Mouse (Mus musculus): ENCODE data around the gene Mstn. TPM values are rescaled to one million over a fixed set of nuclear protein-coding genes. Genes with fewer than 3 reads are reported as not detected.

The Mstn gene
- polyA plus RNA-seq, 1 experiment from 2014 or later: 1.2 TPM

DNA sequence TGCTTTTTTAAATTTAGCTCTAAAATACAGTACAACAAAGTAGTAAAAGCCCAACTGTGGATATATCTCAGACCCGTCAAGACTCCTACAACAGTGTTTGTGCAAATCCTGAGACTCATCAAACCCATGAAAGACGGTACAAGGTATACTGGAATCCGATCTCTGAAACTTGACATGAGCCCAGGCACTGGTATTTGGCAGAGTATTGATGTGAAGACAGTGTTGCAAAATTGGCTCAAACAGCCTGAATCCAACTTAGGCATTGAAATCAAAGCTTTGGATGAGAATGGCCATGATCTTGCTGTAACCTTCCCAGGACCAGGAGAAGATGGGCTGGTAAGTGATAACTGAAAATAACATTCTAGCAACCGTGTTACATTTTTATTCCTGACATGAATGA, 2.5 kb downstream of the Mstn start:
- DNase-seq (ENCODE audit: low spot score): no peak

DNA sequence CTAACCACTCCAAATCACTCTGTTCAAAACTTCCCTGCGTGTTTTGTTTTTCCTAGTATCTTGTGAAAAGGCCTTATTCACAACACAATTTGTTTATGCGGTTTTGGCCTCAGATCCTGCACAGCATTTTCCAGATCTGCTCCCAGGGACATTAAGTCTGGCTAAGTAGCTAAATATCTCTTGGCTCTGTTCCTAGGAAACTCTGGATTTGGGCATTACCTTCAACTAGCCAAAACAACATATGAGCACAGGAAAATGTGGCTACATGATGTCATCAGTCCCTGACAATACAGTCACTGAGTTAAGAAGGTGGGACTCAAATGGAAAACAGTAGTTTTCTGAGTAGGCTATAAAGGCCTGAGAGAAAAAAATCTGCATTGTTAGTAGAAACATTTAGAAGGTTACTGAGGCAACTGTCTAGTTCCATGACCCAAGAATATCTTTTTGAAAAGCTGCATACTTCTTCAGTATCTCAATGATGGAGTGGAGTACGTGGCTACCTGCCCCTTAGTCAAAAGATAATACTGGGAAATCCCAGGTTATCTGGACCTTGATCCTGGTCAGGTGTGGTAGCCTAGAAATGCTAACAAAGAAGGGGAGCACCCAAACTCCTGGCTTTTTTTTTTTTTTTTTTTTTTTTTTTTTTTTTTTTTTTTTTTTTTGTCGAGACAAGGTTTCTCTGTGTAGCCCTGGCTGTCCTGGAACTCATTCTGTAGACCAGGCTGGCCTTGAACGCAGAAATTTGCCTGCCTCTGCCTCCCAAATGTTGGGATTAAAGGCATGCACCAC, 8.5 kb downstream of the Mstn start:
- no peak for DNase-seq (ENCODE audit: low spot score)

More for the DNA sequence above, 2.5 kb downstream of the Mstn start:
- H3K4me3 ChIP-seq: no peak overlapping the region
- H3K36me3 ChIP-seq: no peaks in the 10 kb centered on the region
- no peaks in the 10 kb centered on the region for H3K27me3 ChIP-seq (ENCODE audit: low read depth, poor library complexity, severe bottlenecking)
- 92% methylated on average over 4 of the region's 4 CpGs for WGBS
- peaks cover 32% of the 10 kb centered on the region for H3K4me1 ChIP-seq
- no peaks in the 10 kb centered on the region for H3K9me3 ChIP-seq (replicated peaks)
- H3K27ac ChIP-seq: no peak overlapping the region

DNA sequence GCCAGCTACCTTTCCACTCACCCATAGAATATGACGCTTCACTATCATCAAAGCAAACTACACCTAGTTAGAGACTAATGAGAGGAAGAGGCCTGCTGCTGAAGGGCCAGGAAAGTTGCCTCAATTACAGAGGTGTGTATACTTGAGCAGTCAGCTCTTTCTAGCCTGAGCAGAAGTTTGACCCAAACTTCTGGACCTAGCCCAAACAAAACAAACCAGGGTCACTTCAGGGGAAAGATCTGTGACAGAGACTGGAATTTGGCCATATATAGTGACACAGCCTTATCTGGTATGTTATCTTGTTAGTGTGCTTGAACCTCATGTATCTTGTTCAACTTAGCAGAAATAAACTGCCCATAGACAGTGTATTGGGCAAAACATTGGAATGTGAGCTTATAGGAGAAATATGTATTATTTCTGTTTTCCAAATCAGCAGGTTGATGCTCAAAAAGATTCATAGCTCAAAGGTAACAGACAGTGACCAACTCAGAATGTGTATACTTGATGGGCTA, 9.3 kb downstream of the Mstn start:
- no peak for DNase-seq (ENCODE audit: low spot score)
- H3K9me3 ChIP-seq (replicated peaks): no peaks in the 10 kb centered on the region
- H3K27me3 ChIP-seq (ENCODE audit: low read depth, poor library complexity, severe bottlenecking): no peaks in the 10 kb centered on the region
- 90% methylated on average over 1 of the region's 1 CpGs for WGBS
- no peak overlapping the region for H3K4me3 ChIP-seq
- H3K27ac ChIP-seq: no peak overlapping the region
- no peaks in the 10 kb centered on the region for H3K36me3 ChIP-seq
- no peaks in the 10 kb centered on the region for H3K4me1 ChIP-seq

More for the DNA sequence above, 8.5 kb downstream of the Mstn start:
- no peaks in the 10 kb centered on the region for H3K36me3 ChIP-seq
- no peaks in the 10 kb centered on the region for H3K9me3 ChIP-seq (replicated peaks)
- H3K4me1 ChIP-seq: no peaks in the 10 kb centered on the region
- H3K27me3 ChIP-seq (ENCODE audit: low read depth, poor library complexity, severe bottlenecking): no peaks in the 10 kb centered on the region
- 90% methylated on average over 5 of the region's 5 CpGs for WGBS
- H3K27ac ChIP-seq: no peak overlapping the region
- H3K4me3 ChIP-seq: no peak overlapping the region

DNA sequence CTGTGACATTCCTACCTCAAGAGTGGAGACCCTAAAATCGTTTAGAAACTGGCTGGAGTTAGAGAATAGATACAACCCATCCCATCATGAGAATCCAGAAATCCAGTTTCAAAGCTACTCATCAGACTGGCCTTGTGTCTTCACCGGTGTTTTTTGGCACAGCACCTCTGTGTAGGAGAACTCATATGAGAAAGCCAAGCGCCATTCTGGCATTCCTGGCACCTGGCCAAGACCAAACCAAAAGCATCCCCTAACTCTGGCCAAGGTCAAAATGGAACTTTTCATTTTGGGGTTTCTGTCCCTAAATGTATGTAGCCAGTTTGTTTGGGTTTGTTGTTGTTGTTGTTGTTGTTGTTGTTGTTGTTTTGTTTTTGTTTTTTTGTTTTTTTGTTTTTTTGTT, 15.2 kb downstream of the Mstn start:
- Histone ChIP-seq H3K27me3 (ENCODE audit: low read depth, poor library complexity, severe bottlenecking) (no peaks in the 10 kb centered on the region), H3K4me1 (no peaks in the 10 kb centered on the region), H3K4me3 (no peak overlapping the region), H3K36me3 (no peaks in the 10 kb centered on the region), H3K9me3 (replicated peaks) (no peaks in the 10 kb centered on the region), H3K27ac (no peak overlapping the region)
- WGBS: 81% methylated on average over 3 of the region's 3 CpGs
- DNase-seq (ENCODE audit: low spot score): no peak

DNA sequence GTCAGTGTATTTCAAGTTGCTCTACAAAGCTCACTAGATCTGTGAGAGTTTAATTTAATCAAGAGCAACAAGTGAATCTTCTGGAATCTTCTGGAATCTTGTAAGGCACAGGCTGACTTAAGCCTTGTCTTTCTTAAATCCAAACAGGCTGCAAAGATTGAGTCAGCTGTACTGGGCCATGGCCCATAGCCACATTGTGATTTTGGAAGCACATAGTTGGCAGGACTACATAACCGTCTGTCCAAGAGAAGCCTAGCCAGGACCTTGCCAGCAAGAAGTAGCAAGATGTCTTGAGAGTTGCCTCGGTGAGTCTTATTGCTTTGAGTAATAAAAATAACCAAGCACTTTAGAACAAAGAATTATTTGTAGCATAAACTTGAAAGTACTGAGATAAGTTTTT, 18.4 kb downstream of the Mstn start:
- no peak overlapping the region for H3K27ac ChIP-seq
- WGBS: 93% methylated on average over 2 of the region's 2 CpGs
- DNase-seq (ENCODE audit: low spot score): no peak
- no peaks in the 10 kb centered on the region for H3K9me3 ChIP-seq (replicated peaks)
- H3K4me1 ChIP-seq: no peaks in the 10 kb centered on the region
- H3K4me3 ChIP-seq: no peak overlapping the region
- H3K27me3 ChIP-seq (ENCODE audit: low read depth, poor library complexity, severe bottlenecking): no peaks in the 10 kb centered on the region
- H3K36me3 ChIP-seq: no peaks in the 10 kb centered on the region

DNA sequence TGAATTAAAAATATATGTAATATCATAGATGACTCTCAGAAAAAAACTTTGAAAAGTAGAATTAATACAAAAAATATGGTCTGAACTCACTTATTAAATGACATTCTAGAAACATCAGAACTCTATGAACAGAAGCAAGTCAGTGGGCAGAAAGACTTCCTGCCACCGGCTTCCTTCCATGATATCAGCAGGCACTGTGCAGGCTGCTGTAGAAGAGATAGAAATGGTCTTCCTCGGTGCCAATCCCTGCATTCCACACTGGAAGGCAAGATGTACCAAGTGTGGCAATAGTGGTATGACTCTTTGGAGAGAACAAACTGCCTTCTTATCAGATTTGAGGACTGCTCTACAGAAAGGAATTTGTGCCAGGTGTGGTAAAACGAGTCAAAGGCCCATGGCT, 19.2 kb downstream of the Mstn start:
- Histone ChIP-seq H3K36me3 (no peaks in the 10 kb centered on the region), H3K4me1 (peaks cover 3% of the 10 kb centered on the region; the same call in 1 of the 2 replicates), H3K4me3 (no peak overlapping the region), H3K9me3 (replicated peaks) (no peaks in the 10 kb centered on the region), H3K27ac (no peak overlapping the region), H3K27me3 (ENCODE audit: low read depth, poor library complexity, severe bottlenecking) (no peaks in the 10 kb centered on the region)
- DNase-seq (ENCODE audit: low spot score): no peak
- 79% methylated on average over 3 of the region's 3 CpGs for WGBS

DNA sequence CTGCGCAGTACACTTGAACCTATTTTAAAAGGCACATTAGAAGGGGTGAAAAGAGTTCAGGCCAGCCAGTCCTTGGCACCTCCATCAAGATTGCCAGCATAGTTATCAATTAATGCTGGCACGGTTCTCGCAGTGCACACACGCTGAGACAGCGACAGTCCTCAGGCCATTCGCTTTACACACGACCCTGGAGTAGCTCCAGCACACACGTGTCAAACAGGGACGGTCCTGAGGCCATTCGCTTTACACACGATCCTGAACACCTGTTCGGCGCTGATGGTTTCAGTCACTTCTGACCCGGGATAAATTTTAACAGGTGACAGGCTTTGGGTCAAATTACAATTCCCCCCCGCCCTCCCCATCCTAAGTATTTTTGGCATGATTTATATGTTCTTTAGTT, 23.8 kb downstream of the Mstn start:
- 68% methylated on average over 15 of the region's 15 CpGs for WGBS
- DNase-seq (ENCODE audit: low spot score): peak; percentile 32
- Histone ChIP-seq H3K4me1 (peaks cover 3% of the 10 kb centered on the region; the same call in 1 of the 2 replicates), H3K27me3 (ENCODE audit: low read depth, poor library complexity, severe bottlenecking) (no peaks in the 10 kb centered on the region), H3K4me3 (no peak overlapping the region), H3K27ac (no peak overlapping the region), H3K36me3 (no peaks in the 10 kb centered on the region), H3K9me3 (replicated peaks) (no peaks in the 10 kb centered on the region)

DNA sequence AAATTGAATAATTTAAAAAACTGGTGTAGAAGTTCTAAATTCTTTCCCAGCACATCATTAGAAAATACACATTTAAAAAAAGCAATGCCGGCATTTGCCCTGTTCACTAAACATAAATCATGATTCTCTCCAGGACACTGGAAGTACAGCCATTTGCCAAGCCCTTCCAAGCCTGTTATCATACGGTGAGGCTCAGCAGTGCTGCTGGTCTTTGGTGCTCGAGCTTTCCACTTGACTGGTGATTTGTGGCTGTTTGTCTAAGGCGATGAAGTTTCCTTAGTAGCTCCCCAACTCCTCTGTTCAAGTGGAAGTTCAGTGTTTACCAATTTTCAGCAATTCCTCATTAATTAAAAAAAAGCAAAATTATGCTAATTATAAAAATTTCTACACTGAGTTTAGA, 24.6 kb downstream of the Mstn start:
- Histone ChIP-seq H3K9me3 (replicated peaks) (no peaks in the 10 kb centered on the region), H3K36me3 (no peaks in the 10 kb centered on the region), H3K4me1 (peaks cover 3% of the 10 kb centered on the region; the same call in 1 of the 2 replicates), H3K4me3 (no peak overlapping the region), H3K27me3 (ENCODE audit: low read depth, poor library complexity, severe bottlenecking) (no peaks in the 10 kb centered on the region), H3K27ac (no peak overlapping the region)
- WGBS: 51% methylated on average over 4 of the region's 4 CpGs
- DNase-seq (ENCODE audit: low spot score): no peak

DNA sequence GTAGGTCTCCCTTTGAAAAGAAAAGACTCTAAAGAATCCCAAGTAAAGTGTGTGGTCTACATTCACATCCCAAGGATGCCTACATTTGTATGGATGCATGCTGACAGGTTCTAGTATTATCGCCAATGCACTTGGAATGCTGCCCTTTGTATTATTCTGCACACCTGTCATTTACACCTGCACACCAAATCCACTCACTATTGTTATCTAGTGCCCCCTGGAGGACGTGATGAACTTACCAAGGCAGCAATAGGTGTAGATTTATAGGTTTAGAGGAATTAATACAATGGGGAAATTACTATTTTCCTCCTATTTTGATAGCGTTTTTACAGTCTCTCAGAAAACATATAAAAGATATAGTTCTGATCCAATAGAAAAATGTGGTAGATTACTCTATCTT, 31.7 kb downstream of the Mstn start:
- no peaks in the 10 kb centered on the region for H3K36me3 ChIP-seq
- DNase-seq (ENCODE audit: low spot score): no peak

DNA sequence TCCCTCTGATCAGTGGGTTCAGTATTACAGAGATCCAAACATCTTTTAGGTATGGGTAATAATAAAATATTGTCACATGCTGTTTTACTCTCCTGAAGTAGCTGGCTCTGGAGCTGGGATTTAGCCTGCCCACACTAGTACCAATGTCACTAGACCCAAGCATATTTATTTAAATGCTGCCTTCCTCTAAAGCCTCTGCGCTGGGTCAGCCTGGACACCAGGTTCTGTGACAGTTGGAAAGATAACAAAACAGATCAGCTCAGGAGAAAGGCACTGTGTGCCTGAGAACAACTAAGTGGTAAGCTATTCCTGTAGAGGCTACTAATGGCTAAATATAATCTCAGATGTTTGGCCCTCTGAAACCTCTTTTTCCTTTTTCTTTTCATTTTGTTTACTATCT, 49.1 kb downstream of the Mstn start:
- Histone ChIP-seq H3K36me3 (no peaks in the 10 kb centered on the region), H3K9me3 (replicated peaks) (no peaks in the 10 kb centered on the region), H3K27me3 (ENCODE audit: low read depth, poor library complexity, severe bottlenecking) (no peaks in the 10 kb centered on the region), H3K4me1 (no peaks in the 10 kb centered on the region), H3K4me3 (no peak overlapping the region), H3K27ac (no peak overlapping the region)
- DNase-seq (ENCODE audit: low spot score): no peak
- WGBS: 80% methylated on average over 1 of the region's 1 CpGs

More for the DNA sequence above, 31.7 kb downstream of the Mstn start:
- no peaks in the 10 kb centered on the region for H3K9me3 ChIP-seq (replicated peaks)
- no peak overlapping the region for H3K4me3 ChIP-seq
- no peaks in the 10 kb centered on the region for H3K4me1 ChIP-seq
- 44% methylated on average over 3 of the region's 3 CpGs for WGBS
- H3K27ac ChIP-seq: no peak overlapping the region
- H3K27me3 ChIP-seq (ENCODE audit: low read depth, poor library complexity, severe bottlenecking): no peaks in the 10 kb centered on the region

Other genes starting within 250 kb of the Mstn start
- gene Inpp1, start 244.0 kb upstream of the Mstn start, polyA plus RNA-seq (2016; fragmentation: Nextera tagmentation; extraction: Ambion mirVana): 11.5 and 16.8 TPM in 2 replicates
- gene Hibch, start 216.7 kb upstream of the Mstn start, polyA plus RNA-seq (2016; fragmentation: Nextera tagmentation; extraction: Ambion mirVana): 20.8 and 25.8 TPM in 2 replicates
- gene 1700019D03Rik, start 41.5 kb upstream of the Mstn start, polyA plus RNA-seq (2016; fragmentation: Nextera tagmentation; extraction: Ambion mirVana): 0.84 and 1.1 TPM in 2 replicates
- not detected in 2 replicates for gene 1700019A02Rik, start 126.0 kb downstream of the Mstn start, polyA plus RNA-seq (2016; fragmentation: Nextera tagmentation; extraction: Ambion mirVana)
- gene Pms1, start 235.4 kb downstream of the Mstn start, polyA plus RNA-seq (2016; fragmentation: Nextera tagmentation; extraction: Ambion mirVana): 25.8 and 30.3 TPM in 2 replicates
- 64.2 and 66.8 TPM in 2 replicates for gene Ormdl1, start 235.5 kb downstream of the Mstn start, polyA plus RNA-seq (2016; fragmentation: Nextera tagmentation; extraction: Ambion mirVana)
- gene Gm28778, start 235.5 kb downstream of the Mstn start, polyA plus RNA-seq (2016; fragmentation: Nextera tagmentation; extraction: Ambion mirVana): not detected in 2 replicates

All from limb, embryonic 10.5 days (tissue).